Mouse (Mus musculus) left cerebral cortex, postnatal 4 days (tissue): ENCODE data around the gene Csnk1d. TPM values are rescaled to one million over a fixed set of nuclear protein-coding genes. Genes with fewer than 3 reads are reported as not detected.
A peak's percentile ranks its signal among the peaks of the same experiment; 100 is the strongest.

Experiments used
- DNase-seq: peaks from one replicate; pipeline ENCODE4 v3.0.0-alpha.2; 2022
- intact Hi-C: fragments of 180-260 bp; cut with DNase I; formaldehyde crosslinking; loops from one replicate; pipeline ENCODE4 v1.15.1; 2025
- total RNA-seq, 2 experiments: library from RNA; stranded (reverse); gene quantifications; 2 replicates each; pipeline ENCODE4 v1.2.3; 2021

Csnk1d gene
- total RNA-seq, 2 experiments from 2014 or later = 137 to 141 TPM

DNA sequence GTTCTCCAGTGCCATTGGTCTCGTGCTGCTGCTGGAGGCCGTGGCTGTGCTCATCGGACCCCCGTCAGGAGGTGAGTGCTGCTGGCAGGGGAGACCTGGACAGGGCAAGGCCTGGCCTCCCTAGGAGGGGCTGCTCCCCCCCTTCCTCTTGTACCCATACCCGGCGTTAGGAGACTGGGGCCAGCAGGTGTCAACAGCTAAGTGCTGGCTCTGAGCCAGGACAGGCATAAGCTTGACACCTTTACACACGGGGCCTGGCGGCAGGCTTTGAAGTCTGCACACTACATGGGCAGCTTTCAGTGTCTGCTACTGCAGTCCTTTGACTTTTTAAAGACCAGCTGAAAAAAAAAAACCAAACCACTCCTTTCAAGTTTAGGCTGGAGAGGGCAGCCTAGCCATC, 34.1 kb downstream of the Csnk1d start:
- no peak for DNase-seq

DNA sequence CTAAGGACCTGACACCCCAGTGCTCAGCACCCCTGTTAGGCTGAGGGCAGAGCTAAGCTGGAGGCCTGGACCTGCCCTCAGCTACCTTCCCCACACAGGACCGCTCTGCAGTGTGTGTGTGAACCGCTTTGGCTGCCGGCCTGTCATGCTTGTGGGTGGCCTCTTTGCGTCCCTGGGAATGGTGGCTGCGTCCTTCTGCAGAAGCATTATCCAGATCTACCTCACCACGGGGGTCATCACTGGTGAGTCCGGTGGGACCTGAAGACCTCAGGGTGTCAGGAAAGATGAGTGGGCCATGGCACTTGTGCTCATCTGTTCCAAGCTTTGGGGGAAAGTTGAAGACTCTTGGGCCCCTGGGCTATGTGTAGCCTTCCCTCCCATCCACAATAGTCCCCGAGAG, 35.4 kb downstream of the Csnk1d start:
- intact Hi-C loops = no loop called here
- DNase-seq = no peak

More for the DNA sequence above, 34.1 kb downstream of the Csnk1d start:
- intact Hi-C loops = no loop called here

DNA sequence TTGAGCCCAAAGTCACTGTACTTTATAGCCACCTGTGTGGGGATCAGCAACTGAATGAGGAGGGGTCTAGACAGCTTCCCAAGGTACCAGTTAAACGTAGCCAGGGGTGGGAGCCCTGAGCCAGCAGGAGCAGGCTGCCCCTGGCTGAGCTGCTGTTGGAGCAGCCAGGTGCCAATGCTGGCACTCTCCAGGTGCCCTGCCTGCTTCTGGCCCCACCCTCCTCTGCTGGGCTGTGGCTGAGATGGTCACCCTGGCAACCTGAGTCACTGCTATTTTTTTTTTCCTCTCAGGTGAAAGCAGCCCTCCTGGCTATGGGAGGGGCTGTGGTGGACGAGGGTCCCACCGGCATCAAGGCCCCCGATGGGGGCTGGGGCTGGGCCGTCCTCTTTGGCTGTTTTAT, 36.2 kb downstream of the Csnk1d start:
- intact Hi-C loops = no loop called here
- no peak for DNase-seq

DNA sequence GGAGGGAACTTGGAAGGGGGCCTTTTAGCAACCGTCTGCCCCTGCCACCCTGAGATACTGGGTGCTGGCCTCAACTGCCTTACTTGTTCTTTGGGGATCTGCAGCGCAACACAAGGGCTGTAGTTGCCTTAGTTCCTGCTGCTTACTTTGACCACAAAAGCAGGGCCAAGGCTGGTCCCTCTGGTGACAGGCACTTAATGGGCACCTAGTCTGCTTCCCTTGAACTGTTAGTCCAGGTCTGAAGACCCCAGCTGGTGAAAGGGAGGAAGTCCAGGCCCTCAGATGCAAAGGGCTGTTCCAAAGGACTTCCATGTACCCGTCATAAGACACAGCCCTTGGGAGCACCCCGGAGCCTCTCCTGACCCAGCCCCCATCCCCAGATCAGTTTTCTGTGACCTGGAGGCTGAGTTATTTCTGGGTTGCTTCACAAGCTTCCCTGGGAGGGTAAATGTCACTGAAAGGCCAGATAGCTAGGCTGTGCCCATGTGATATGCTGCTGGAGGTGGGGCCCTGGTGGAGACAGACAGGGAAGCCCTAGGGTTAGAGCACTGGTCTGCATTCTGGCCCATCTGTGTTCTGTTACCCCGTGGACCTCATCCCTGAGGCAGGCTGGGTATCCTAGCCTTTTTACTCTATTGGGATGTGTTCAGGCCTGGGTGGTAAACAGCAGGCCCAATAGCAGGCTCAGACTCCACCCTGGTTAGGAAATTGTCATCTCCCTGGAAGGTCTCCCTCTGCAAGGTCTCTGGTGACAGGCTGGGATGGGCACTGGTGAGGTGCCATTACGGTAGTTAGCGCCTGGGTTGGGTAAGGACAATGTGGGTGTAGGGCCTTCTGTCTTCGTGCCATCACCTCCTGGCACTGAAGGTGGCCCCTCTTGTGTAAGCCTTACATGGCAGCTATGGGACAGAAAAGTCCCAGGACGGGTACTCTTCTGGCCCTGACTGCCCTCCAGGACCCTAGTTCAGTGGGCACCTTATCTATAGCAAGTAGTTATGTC, 39.1 kb downstream of the Csnk1d start:
- intact Hi-C loops = no loop called here
- DNase-seq = no peak

DNA sequence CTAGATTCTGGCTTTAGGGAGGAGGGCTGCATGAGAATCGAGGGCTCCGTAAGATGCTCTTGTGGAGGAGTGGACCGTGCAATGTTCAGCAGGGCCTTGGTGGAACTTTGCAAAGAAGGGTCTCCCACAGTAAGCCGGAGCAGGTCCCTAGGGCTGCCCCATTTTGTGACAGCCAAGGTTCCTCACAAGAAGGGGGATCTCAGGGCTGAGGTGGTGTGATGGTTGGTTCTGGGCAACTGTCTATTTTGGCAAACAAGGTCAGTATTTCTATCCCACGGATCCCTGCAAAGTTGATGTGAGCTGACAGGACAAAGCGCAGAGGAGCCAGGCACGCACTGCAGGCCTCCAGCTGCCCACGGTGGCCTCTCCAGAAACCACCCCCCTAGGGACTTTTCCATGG, 39.9 kb downstream of the Csnk1d start:
- intact Hi-C loops = no loop called here
- DNase-seq = peak; percentile 37

DNA sequence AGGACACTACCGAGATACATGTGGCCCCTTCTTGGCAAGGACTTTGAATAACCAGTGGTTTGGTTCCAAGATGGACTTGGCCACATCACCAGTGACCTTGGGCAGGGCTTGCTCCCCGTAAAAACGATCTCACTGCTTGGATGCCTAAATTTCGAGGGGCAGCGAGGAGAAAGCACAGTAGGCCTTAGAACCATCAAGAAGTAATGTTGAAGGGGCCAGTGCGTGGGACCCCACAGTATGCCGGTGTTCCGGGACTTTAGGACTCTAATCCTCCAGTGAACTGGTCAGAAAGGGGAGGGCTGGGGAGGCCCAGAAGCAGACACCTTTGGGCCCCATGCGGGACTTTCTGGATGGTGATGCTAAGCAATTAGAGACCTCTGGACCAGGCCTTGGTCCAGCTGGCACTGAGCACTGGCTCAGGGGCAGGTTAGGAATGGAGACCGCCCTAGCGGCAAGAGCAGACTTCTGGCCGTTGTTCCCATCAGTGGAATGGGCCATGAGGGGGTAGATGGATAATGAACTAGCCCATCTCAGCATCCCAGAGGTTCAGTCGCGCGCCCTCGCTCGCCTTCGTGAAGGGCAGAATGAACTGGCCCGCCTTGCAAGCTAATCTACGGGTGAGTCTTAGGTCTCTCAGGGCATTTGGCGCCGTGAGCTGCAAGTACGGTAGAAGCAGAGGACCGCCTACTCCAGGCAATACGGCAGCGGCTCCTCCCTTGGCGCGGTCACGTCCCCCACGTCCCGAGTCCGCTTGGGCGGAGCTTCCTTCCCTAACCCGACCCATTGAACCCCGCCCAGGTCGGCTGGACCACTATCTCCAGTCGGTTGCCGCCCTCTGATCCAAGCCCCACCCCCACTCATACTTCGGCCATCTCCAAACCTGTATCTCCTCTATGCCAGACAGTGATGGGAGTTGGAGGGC, 40.6 kb downstream of the Csnk1d start:
- intact Hi-C loops = no loop called here
- peak; percentile 90 for DNase-seq

DNA sequence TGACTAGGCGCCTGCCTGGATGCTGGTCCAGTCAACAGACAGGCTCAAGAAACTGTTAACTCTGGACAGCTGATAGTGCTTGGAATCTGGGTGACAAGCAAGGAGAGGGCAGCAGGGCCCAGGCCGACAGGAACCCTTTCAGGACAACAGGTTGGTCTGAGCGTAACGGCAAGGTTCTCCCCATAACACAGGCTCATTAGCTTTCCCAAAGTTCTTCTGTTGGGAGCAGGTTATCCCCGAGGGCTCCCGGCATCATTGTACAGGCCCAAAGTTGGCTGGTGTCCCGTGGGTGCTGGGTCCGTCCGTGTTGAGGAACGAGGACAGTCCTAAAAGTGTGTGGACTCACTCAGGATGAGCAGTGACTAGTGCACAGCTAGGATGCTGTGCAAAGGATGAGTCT, 41.3 kb downstream of the Csnk1d start:
- intact Hi-C loops = no loop called here

DNA sequence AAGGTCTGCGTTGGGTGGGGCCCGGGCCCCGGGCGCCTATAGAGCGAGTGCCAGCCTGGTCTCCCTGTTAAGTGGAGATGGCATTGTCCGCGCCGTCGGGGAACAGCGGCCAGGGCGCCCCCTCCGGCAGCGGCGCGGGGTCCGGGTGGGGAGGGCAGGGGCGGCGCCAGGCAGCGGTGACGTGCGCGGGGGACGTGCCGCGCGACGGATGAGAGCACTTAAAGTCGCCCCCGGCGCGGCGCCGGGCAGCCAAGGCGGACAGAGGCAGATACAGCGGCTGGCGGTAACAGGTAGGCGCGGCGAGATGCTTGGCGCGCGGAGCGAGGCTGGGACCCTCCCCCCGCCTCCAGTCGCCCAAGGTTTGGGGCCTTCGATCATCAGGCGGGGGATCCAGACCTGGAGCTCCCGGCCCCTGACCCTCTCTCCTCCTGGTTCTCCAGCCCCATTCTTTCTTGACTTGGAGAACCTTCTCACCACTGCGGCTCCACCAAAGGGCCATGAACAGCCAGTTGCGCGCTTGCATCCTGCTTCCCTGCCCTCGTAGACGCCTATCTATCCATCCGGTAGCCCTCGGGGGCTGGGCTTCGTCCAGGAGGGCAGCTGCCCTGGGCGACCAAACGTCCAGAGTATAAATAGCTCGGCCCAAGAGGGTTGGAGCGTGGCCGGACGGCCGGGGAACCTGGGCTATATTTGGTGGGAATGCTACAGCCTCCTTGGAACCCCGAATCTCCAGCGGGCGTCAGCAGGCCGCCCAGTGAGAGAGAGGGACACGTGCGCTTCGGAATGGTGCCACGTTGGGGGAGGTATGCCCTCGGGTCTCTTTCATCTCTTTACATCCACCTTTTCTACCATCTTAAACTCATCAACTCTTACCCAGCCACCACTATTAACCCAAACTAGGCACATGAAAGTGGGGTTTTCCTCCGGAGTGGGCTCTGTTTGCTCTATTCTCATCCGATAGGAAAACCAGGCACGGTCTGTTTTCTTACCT, 42.0 kb downstream of the Csnk1d start:
- no peak for DNase-seq
- intact Hi-C loops = no loop called here

More for the DNA sequence above, 41.3 kb downstream of the Csnk1d start:
- no peak for DNase-seq

DNA sequence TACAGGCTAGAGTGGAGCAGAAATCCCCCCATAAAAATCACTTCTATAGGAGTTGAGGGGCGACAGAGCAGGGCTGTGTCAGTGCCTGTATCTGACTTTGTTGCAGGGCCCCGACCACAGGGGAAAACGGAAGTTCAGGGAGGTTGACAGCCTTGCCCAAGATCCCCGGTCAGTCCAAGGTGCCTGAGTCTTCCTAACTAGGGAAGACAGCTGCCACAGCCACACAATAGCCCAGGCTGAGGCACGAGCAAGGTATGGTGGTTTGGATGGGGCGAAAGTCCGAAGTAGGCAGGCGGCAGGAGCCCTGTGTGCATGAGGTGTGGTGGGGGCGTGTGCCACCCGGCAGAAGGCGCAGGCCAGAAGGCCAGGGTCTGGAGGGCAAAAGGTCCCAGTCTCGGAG, 42.8 kb downstream of the Csnk1d start, which contains the start of gene Slc16a3:
Slc16a3 (plus strand) TSS at position 153 of the 400 bp plus-strand sequence.
- intact Hi-C loops = no loop called here

DNA sequence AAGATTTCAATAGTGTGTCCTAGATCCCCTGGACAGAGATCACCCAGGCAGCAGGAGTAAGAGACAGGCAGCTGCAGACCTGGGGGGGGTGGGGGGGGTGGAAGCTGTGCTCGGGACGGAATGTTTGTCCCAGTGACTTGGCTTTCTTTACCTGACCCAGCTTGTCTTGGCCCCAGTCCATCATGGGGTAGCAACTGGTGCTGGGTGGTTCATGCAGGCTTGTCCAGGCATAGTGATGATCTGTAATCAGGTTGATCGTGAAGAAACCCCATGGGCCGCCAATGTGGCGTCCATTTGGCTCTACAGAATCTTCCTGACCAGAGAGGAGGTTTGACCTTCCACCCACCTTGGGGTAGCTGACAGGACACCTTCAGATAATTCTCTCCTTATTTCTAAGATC, 45.2 kb downstream of the Csnk1d start:
- intact Hi-C loops = no loop called here
- DNase-seq = no peak

More for the DNA sequence above, 42.8 kb downstream of the Csnk1d start, which contains the start of gene Slc16a3:
- DNase-seq = no peak

DNA sequence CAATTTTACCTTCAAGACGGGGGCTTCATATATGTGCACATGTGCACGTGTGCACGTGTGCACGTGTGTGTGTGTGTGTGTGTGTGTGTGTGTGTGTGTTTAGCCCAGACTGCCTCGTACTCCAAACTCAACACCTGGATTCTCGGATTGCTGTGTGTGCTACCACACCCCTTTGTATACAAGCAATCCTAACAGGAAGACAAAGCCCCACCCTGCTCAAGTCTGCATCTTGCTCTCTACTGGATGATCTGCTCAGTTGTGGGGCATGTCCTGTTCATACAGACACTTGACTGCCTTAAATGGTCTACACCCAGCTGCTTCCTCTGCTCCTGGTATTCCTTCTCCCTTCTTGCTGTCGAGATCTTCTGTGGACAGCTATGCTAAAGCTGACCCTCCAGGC, 45.9 kb downstream of the Csnk1d start:
- intact Hi-C loops = no loop called here
- DNase-seq = no peak

DNA sequence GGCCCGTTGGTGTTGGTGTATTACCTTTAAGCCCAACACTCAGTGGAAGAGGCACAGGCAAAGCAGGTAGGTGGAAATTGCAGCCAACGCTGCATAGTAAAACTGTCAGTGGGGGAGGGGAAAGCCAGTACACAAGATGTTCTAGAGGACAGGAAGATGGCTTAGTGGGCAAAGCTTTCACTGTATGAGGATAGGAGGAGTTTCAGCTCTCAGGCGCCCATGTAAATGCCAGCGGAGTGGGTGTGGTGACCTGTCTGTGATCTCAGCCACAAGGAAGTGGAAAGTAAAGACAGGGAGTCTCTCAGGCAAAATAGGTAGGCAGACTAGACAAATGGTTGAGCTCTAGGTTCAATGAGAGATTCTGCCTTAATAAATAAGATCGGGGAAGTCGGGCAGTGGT, 50.2 kb downstream of the Csnk1d start:
- no peak for DNase-seq
- intact Hi-C loops = no loop called here

DNA sequence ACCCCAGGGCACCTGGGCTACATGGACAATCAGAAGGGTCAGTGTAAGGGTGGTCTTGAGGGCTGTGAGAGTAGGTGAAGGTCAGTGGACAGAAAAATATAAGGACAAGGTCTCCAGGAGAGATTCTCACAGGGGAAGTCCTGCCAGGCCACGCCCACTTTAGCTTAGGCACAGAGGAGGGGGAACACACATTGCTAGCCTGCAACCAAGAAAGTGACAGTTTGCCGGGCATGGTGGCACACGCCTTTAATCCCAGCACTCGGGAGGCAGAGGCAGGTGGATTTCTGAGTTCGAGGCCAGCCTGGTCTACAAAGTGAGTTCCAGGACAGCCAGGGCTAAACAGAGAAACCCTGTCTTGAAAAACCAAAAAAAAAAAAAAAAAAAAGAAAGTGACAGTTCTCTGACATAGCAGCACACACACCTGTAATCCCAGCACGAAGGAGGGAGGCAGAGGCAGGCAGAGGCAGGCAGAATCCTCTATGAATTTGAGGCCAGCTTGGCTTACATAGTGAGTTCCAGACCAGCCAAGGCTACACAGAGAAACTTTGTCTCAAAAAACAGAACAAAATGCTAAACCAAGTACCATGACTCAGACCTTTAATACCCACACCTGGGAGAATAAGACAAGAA, 51.3 kb downstream of the Csnk1d start:
- intact Hi-C loops = no loop called here
- no peak for DNase-seq

DNA sequence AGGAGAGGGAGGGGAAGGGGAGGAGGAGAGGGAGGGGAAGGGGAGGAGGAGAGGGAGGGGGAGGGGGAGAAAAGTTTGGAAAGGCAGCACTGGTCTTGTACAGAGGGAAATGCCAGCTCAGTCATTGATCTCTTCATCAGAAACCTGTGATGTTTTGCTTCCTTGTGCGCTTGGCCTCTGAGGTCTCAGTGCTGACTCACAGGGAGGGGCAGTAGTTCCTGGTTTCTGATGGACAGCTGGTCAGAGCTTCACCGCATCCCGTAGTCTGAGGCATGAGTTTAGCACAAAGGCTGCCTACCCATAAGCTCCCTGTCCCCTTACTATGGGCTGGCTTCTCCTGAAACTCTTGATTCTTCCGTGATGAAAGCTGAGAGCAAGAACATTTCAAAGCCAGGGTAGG, 52.3 kb downstream of the Csnk1d start:
- no peak for DNase-seq
- intact Hi-C loops = no loop called here

DNA sequence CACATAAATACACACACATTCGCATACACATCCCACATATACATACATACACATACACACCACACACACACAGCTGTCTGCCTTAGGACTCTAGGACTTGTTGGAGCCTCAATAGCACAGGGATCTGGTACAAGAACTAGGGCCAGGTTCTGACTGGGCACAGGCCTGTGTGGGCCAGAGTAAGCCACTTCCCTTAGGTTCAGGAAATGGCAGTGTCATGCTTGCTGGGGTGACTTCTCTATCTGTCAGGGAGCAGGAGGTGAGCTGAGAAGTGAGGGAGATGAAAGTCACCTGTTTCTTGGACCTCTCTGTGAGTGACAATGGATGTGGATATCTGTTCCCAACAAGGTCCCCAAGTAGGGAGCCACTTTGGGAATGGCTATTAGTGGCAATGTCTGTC, 53.2 kb downstream of the Csnk1d start:
- intact Hi-C loops = no loop called here
- DNase-seq = no peak

DNA sequence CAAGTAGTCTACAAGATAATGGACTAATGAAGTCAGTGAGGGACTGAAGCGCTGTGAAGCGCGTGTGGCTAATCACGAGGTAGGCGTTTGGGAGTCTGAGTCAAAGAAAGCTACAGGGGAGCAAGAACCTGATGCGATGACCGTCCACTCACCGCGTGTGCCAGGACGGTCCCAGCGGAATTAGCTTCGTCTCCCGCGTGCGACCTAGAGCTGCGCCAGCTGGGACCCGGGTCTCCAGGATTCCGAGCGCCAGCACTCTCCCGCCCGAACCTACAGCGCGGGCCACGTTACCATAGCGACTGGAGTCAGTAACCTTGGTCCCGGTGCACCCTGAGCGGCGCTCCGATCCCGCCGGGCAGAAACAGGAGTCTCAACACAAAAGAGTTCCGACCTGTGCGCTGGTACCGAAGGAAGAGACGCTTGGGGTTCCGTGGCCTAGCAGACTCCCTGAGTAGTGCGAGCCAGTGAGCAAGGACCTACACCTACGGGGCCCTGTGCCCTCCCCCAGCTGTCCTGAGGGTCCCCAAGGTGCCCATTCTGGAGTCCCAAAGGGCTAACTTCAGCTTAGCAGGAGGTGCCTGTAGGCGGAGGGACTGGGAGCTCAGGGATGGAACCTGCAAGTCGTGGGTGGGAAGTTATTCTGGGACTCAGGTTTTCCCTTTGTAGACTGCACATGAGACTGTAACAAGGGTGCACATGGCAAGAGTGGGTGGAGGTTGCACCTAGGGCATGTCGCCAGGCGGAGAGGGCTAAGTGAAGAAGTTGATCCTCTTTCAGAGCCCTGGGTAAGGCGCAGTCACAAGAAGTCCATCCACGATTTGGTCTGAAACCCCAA, 58.3 kb downstream of the Csnk1d start, which contains the start of gene Ccdc57:
Ccdc57 (minus strand) TSS at position 309 of the 835 bp plus-strand sequence.
- intact Hi-C loops = no loop called here
- peak; percentile 90 for DNase-seq

DNA sequence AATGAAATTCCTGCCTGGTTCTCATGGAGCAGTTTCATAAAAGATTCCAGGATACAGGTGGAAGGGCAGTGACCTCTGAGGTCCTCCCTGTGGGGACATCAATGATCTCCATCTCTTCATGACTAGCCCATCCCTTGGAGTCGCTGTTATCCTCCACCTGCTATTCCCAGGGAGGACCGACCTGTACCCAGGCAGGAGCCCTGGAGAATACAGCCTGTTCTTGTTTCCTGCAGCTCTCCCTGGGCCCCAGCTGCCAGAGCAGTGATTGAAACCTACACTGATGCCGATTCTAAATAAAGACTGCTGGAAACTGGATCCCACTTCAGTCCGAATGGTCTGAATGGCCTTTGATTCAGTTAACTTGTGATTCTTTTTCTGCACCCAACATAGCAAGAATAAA, 59.7 kb downstream of the Csnk1d start:
- no peak for DNase-seq

DNA sequence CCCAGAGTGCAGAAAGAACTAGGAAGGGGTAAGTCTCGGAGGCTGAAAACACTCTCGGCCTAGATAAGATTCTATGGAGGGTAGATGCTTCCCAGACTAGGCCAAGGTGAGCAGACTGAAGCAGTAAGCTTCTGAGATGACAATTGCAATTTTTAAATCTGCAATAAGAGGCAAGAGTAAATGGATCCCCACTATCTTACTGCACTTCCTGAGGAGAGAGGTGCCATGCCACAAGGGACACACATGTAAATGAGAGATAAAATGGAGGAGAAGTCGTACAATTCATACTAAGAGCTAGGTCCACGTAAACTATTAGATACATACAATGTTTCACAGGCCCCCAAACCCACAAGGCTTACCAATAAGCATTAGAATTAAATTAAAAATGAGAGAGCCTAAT, 62.7 kb downstream of the Csnk1d start:
- intact Hi-C loops = no loop called here
- no peak for DNase-seq

More for the DNA sequence above, 59.7 kb downstream of the Csnk1d start:
- intact Hi-C loops = no loop called here

DNA sequence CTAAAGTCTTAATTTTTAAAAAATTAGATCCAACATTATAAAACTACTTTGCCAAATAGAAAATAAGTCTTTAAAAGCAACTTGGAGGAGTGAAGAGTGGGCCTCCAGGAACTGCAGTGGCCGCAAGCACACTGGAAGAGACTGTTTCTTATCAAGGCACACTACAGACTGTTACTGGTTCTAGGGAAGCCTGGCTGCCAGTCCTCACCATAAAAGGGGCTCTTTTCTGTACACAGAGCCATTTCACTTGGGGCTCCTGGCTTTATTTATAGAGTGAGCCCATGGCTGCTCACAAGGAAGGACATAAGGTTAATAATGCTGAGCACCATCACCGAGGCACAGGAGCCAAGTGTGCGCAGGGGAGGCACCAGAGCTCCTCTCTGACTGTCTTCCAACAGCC, 68.6 kb downstream of the Csnk1d start:
- DNase-seq = no peak
- intact Hi-C loops = no loop called here
